Mouse (Mus musculus): ENCODE data around the gene Prlr. TPM values are rescaled to one million over a fixed set of nuclear protein-coding genes. Genes with fewer than 3 reads are reported as not detected.

Prlr gene
- polyA plus RNA-seq, 1 experiment from 2014 or later, result 0.93 TPM

GRCm38 (mm10) chr15:10200991-10201390 is 24.0 kb downstream of the Prlr start:
- no peaks in the 10 kb centered on the region for H3K9me3 ChIP-seq
- ATAC-seq (ENCODE audit: insufficient number of reproducible peaks, low FRiP score, low TSS enrichment, low read depth), result no peak
- no peak overlapping the region for H3K27ac ChIP-seq
- H3K9ac ChIP-seq, result no peak overlapping the region
- WGBS, result 80% methylated on average over 5 of the region's 5 CpGs
- no peaks in the 10 kb centered on the region for H3K4me1 ChIP-seq
- H3K36me3 ChIP-seq, result no peaks in the 10 kb centered on the region
- no peaks in the 10 kb centered on the region for H3K27me3 ChIP-seq
- no peak overlapping the region for H3K4me3 ChIP-seq
- H3K4me2 ChIP-seq, result no peak overlapping the region

DNA sequence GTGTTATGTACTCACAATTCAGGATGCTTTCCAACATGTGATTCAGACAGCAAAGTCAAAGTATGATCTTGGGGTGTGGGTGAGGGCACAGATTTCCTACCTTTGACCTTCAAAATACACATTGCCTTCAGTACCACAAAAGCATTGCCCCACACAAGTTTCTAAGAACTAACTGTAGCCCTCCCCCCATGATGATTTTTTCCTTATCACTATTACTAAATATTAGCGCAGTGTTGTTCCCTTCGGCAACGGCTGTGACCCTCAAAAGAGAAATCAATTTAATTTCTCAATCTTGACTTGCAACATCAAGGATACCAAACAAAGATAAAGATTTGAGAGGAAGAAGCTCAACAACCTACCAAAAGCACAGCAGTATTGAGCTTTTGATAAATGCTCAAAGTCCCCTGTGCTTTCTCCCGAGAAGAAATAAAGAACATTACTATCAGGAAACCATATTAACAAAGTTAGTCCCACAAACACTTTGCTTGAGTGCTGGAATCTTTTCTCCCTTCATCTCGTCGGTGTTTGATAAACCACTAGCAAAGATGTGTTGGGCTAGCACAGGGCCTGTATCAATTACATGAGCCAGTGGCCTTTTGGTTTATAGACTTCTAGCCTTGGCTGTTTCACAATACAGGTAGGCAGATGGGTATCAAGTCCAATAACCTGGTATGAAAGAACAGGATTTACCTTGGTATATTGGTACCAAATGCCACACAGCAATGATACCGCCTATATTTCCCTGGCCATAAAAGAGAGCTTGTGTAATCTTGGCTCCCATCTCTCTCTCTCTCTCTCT is 25.7 kb downstream of the Prlr start:
- H3K36me3 ChIP-seq, result no peaks in the 10 kb centered on the region
- no peak overlapping the region for H3K4me2 ChIP-seq
- H3K4me1 ChIP-seq, result no peaks in the 10 kb centered on the region
- no peak for ATAC-seq (ENCODE audit: insufficient number of reproducible peaks, low FRiP score, low TSS enrichment, low read depth)
- no peak overlapping the region for H3K27ac ChIP-seq
- H3K9me3 ChIP-seq, result no peaks in the 10 kb centered on the region
- H3K9ac ChIP-seq, result no peak overlapping the region
- no peak overlapping the region for H3K4me3 ChIP-seq
- 88% methylated on average over 7 of the region's 7 CpGs for WGBS
- no peaks in the 10 kb centered on the region for H3K27me3 ChIP-seq

DNA sequence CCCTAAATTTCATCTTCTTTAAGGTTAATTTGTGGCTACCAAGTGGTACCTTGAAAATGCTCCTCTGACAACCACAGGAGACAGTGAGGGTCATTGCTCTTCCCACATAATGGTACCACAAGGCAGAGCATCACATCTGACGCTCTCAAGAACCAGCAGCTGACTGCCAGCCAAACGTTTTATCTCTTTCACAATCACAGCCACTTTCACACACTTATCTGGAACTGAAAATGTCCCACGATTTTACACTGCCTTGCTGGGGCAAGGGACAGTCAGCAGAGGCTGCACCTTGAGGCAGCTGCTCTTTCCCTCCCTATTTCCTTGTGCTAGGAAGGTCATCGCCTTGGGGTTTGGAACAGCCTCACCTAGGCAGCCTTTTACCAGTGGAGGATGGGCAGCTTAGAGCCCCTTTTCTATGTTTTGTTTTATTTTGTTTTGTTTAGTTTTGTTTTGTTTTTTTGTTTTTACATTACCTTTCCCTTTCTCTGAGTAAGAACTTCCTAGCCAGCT is 33.3 kb downstream of the Prlr start:
- Histone ChIP-seq H3K36me3 (no peaks in the 10 kb centered on the region), H3K27ac (no peak overlapping the region), H3K4me1 (no peaks in the 10 kb centered on the region), H3K4me2 (no peak overlapping the region), H3K9me3 (no peaks in the 10 kb centered on the region), H3K4me3 (no peak overlapping the region), H3K27me3 (no peaks in the 10 kb centered on the region), H3K9ac (no peak overlapping the region)
- 66% methylated on average over 4 of the region's 4 CpGs for WGBS
- ATAC-seq (ENCODE audit: insufficient number of reproducible peaks, low FRiP score, low TSS enrichment, low read depth), result no peak

DNA sequence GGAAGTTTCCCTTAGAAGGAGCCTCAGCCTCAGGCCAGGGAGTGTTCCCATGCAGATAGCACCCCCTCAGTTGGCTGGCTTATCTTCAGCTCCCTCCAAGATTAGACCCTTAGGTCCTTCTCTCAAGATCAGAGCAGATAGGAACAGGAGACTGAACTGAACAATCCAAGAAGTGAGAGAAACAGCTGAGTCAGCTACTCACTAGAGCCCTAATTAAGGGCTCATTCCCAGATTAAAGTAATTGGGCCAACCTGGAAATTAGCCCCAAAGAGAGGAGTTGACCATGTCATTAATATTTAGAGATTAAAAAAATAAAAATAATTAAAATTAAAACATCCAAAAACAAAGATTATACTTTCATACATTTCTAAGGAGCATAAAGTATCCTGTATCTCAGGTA is 35.0 kb downstream of the Prlr start:
- Histone ChIP-seq H3K27ac (no peak overlapping the region), H3K27me3 (no peaks in the 10 kb centered on the region), H3K9me3 (no peaks in the 10 kb centered on the region), H3K4me3 (no peak overlapping the region), H3K9ac (no peak overlapping the region), H3K36me3 (no peaks in the 10 kb centered on the region), H3K4me1 (no peaks in the 10 kb centered on the region), H3K4me2 (no peak overlapping the region)
- ATAC-seq (ENCODE audit: insufficient number of reproducible peaks, low FRiP score, low TSS enrichment, low read depth), result no peak

GRCm38 (mm10) chr15:10213213-10213612 is 36.2 kb downstream of the Prlr start:
- Histone ChIP-seq H3K27me3 (no peaks in the 10 kb centered on the region), H3K9me3 (no peaks in the 10 kb centered on the region), H3K4me3 (no peak overlapping the region), H3K36me3 (no peaks in the 10 kb centered on the region), H3K9ac (no peak overlapping the region), H3K4me1 (no peaks in the 10 kb centered on the region), H3K27ac (no peak overlapping the region), H3K4me2 (no peak overlapping the region)
- ATAC-seq (ENCODE audit: insufficient number of reproducible peaks, low FRiP score, low TSS enrichment, low read depth), result no peak
- WGBS, result 83% methylated on average over 6 of the region's 6 CpGs

DNA sequence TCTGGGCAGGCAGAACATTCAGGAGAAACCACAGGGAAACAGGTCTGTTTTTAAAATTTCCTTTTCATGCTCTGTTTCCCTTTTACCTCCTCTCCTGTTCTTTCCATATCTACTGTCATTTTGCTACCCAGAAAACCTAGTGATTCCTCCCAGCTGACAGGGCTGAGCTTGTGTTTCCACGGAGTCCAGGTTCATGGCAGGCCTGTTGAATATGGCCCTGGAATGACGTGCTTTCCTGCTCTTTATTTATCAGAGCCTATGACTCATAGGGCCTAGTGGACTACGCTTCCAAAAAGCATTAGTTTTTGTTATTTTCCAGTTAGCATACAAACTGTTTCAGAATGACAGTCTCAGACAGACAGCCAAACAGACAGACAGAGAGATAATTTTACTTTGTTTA is 36.7 kb downstream of the Prlr start:
- Histone ChIP-seq H3K9me3 (no peaks in the 10 kb centered on the region), H3K9ac (no peak overlapping the region), H3K4me2 (no peak overlapping the region), H3K27me3 (no peaks in the 10 kb centered on the region), H3K4me1 (no peaks in the 10 kb centered on the region), H3K27ac (no peak overlapping the region), H3K36me3 (no peaks in the 10 kb centered on the region), H3K4me3 (no peak overlapping the region)
- WGBS, result 75% methylated on average over 3 of the region's 3 CpGs
- no peak for ATAC-seq (ENCODE audit: insufficient number of reproducible peaks, low FRiP score, low TSS enrichment, low read depth)

DNA sequence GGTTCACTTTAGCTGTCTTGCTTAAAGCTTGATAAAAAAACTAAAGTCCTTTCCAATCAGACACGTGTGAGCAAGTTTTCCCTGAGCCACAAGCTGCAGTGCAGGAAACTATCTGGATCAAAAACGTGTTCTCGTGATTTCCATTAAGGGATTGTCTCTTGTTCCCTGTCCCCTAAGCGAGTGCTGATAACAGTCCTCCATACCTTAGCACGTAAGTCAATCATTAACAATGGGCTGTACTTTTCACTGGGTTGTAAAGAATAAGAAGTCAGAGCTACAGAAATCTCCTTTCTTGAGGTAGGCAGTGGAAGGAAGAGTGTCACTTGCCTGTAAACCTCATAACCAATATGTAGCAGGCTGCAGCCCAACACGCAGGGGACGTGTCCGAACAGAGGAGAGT is 38.7 kb downstream of the Prlr start:
- Histone ChIP-seq H3K9ac (no peak overlapping the region), H3K4me2 (no peak overlapping the region), H3K4me1 (no peaks in the 10 kb centered on the region), H3K27me3 (no peaks in the 10 kb centered on the region), H3K36me3 (no peaks in the 10 kb centered on the region), H3K27ac (no peak overlapping the region), H3K9me3 (no peaks in the 10 kb centered on the region), H3K4me3 (no peak overlapping the region)
- WGBS, result 79% methylated on average over 8 of the region's 8 CpGs
- ATAC-seq (ENCODE audit: insufficient number of reproducible peaks, low FRiP score, low TSS enrichment, low read depth), result no peak

DNA sequence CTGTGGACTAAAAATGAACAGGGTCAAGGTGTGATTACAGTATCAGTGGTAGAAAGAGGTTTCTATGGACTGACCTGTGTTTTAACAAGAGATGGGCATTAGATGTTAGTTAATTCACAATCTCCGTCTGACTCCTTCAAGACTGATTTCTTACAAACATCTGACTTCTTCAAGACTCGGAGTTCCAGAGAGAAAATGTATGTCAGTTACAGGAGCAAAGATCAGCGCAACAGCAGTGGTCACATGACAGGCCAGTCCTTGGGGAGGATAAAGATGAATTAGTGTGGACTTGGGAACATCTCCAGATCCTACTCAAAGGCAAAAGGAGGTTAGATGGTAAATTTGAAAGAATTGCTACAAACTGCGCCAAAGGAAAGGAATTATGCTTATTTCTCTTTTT is 39.2 kb downstream of the Prlr start:
- H3K4me2 ChIP-seq, result no peak overlapping the region
- no peaks in the 10 kb centered on the region for H3K36me3 ChIP-seq
- WGBS, result 92% methylated on average over 4 of the region's 4 CpGs
- H3K27ac ChIP-seq, result no peak overlapping the region
- no peaks in the 10 kb centered on the region for H3K9me3 ChIP-seq
- ATAC-seq (ENCODE audit: insufficient number of reproducible peaks, low FRiP score, low TSS enrichment, low read depth), result no peak
- no peak overlapping the region for H3K4me3 ChIP-seq
- H3K27me3 ChIP-seq, result no peaks in the 10 kb centered on the region
- H3K4me1 ChIP-seq, result no peaks in the 10 kb centered on the region
- no peak overlapping the region for H3K9ac ChIP-seq

DNA sequence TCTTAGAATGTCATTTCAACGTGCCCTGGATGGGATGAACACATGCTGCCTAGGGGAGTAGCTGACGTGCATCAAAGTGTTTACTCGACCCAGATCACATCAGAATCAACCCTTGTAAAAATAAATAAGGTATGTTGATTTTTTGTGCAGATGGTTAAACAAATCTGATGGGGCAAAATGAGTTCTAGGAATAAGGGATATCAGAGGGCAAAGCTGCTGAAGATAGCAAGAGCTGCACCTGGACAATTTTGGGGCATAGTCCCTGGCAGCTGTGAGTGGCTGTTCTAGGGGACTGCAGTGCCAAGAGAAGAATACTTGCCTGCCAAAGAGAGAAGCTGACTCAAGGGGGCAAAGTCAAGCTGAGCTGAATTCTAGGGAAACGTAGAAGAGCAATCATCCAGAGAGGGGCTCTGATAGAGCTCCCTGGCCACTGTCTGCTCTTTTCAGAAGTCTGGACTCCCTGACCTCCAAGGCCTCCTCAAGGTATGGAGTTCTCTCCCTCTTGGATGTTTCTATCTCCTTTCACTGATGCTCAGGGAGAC is 46.6 kb downstream of the Prlr start:
- ATAC-seq (ENCODE audit: insufficient number of reproducible peaks, low FRiP score, low TSS enrichment, low read depth), result no peak
- no peak overlapping the region for H3K4me3 ChIP-seq
- no peak overlapping the region for H3K4me2 ChIP-seq
- H3K9me3 ChIP-seq, result no peaks in the 10 kb centered on the region
- no peak overlapping the region for H3K27ac ChIP-seq
- WGBS, result 71% methylated on average over 4 of the region's 4 CpGs
- H3K36me3 ChIP-seq, result no peaks in the 10 kb centered on the region
- H3K9ac ChIP-seq, result no peak overlapping the region
- H3K4me1 ChIP-seq, result no peaks in the 10 kb centered on the region
- no peaks in the 10 kb centered on the region for H3K27me3 ChIP-seq

- 88% methylated on average over 4 of the region's 4 CpGs for WGBS
- Histone ChIP-seq H3K4me3 (no peak overlapping the region), H3K4me2 (no peak overlapping the region), H3K9me3 (no peaks in the 10 kb centered on the region), H3K36me3 (no peaks in the 10 kb centered on the region), H3K27ac (no peak overlapping the region), H3K4me1 (no peaks in the 10 kb centered on the region), H3K9ac (no peak overlapping the region), H3K27me3 (no peaks in the 10 kb centered on the region)
- no peak for ATAC-seq (ENCODE audit: insufficient number of reproducible peaks, low FRiP score, low TSS enrichment, low read depth)
These were observed 48.7 kb downstream of the Prlr start for GRCm38 (mm10) chr15:10225701-10226100.

- 62% methylated on average over 2 of the region's 2 CpGs for WGBS
- H3K36me3 ChIP-seq, result no peaks in the 10 kb centered on the region
- H3K27me3 ChIP-seq, result no peaks in the 10 kb centered on the region
- no peak overlapping the region for H3K27ac ChIP-seq
- no peak overlapping the region for H3K4me2 ChIP-seq
- H3K9me3 ChIP-seq, result no peaks in the 10 kb centered on the region
- no peak overlapping the region for H3K9ac ChIP-seq
- no peak for ATAC-seq (ENCODE audit: insufficient number of reproducible peaks, low FRiP score, low TSS enrichment, low read depth)
- H3K4me3 ChIP-seq, result no peak overlapping the region
- no peaks in the 10 kb centered on the region for H3K4me1 ChIP-seq
These were observed 51.6 kb downstream of the Prlr start for GRCm38 (mm10) chr15:10228636-10229035.

DNA sequence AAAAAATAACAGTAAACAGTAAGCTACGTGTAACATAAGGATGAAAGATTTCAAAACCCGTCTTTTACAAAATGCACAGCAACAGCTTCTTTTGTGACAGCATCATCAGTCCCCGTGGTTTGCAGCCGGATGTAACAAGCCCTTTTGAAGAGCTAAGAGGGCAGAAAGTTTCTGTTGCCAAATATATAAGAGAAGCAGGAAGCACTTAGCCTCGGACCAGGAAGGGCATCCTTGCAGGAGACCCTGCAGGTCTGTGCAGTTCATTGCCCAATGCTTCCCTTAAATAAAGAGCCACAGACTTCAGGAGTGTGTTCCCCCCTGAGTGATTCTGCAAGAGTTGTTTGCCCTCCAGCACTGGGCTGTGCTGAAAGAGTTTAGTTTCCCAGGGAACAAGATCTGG is 58.9 kb downstream of the Prlr start:
- Histone ChIP-seq H3K27me3 (no peaks in the 10 kb centered on the region), H3K27ac (no peak overlapping the region), H3K4me2 (no peak overlapping the region), H3K4me3 (no peak overlapping the region), H3K4me1 (peaks cover 2% of the 10 kb centered on the region; the same call in 1 of the 2 replicates), H3K9ac (no peak overlapping the region), H3K9me3 (no peaks in the 10 kb centered on the region), H3K36me3 (no peaks in the 10 kb centered on the region)
- no peak for ATAC-seq (ENCODE audit: insufficient number of reproducible peaks, low FRiP score, low TSS enrichment, low read depth)
- WGBS, result 75% methylated on average over 5 of the region's 5 CpGs

Measured in limb, embryonic 15.5 days (tissue).